Mouse (Mus musculus) thymus, adult 2 months (tissue): Measurements from ENCODE around the gene Ubtf.

Source experiments
- CTCF ChIP-seq: fragments of 200-500 bp; IDR thresholded peaks from 2 replicates; pipeline ENCODE4 v1.5.1; 2012; ENCODE audit warnings: mild to moderate bottlenecking, control low read depth, low read length, moderate library complexity, borderline replicate concordance; ENCODE audit not compliant: control insufficient read depth, poor library complexity, insufficient read depth; ENCODE audit errors: extremely low read depth
- POLR2A ChIP-seq: fragments of 200-500 bp; IDR thresholded peaks from 2 replicates; pipeline ENCODE4 v1.6.1; 2012; ENCODE audit warnings: mild to moderate bottlenecking, low read length, control low read depth, moderate library complexity; ENCODE audit not compliant: control insufficient read depth, poor library complexity, insufficient read depth; ENCODE audit errors: extremely low read depth

DNA sequence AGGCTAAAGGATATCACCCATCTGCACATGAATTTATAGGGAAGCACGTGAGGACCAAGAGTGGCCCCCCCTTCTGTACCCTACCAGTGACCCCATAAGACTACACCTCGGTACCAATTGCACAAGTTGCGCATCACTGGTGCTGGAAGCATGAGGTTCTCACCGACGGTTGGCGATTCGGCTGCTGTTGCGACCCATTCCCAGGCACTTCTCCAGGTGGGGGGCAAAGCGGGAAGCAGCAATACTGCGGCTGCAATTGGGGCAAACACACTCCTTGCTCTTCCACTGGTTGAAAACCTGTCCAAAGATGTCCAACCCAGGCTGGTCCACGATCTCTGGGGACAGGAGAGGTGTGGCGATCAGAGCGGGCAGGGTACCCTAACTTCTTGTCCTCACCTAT, 25.6 kb downstream of the Ubtf start:
- TF ChIP-seq CTCF, result no peak
- no peak for TF ChIP-seq POLR2A
